Mouse (Mus musculus) embryonic facial prominence, embryonic 13.5 days (tissue): ENCODE data around the gene Asb4. TPM values are rescaled to one million over a fixed set of nuclear protein-coding genes. Genes with fewer than 3 reads are reported as not detected.

Experiments
- ATAC-seq: fragments of 200-750 bp; cut with Nextera tagmentation; 2 replicates; pipeline ENCODE4 v1.8.0; 2017; ENCODE audit warnings: low read depth; ENCODE audit not compliant: insufficient number of reproducible peaks, insufficient read depth, low FRiP score, low TSS enrichment
- H3K27ac ChIP-seq: fragments of 300-500 bp; sonication (generic); 2 replicates; pipeline ENCODE4 v1.5.1; 2015; ENCODE audit warnings: moderate library complexity, mild to moderate bottlenecking, inconsistent platforms
- H3K27me3 ChIP-seq: fragments of 300-500 bp; sonication (generic); 2 replicates; pipeline ENCODE4 v1.6.1; 2015; ENCODE audit warnings: mild to moderate bottlenecking, inconsistent platforms
- H3K36me3 ChIP-seq: fragments of 300-500 bp; sonication (generic); 2 replicates; pipeline ENCODE4 v1.6.1; 2015; ENCODE audit warnings: mild to moderate bottlenecking, inconsistent platforms
- H3K4me1 ChIP-seq: fragments of 300-500 bp; sonication (generic); 2 replicates; pipeline ENCODE4 v1.6.1; 2015; ENCODE audit warnings: inconsistent platforms
- H3K4me2 ChIP-seq: fragments of 300-500 bp; sonication (generic); 2 replicates; pipeline ENCODE4 v1.6.1; 2015; ENCODE audit warnings: moderate library complexity, mild to moderate bottlenecking, inconsistent platforms
- H3K4me3 ChIP-seq: fragments of 300-500 bp; sonication (generic); 2 replicates; pipeline ENCODE4 v1.5.1; 2015; ENCODE audit warnings: mild to moderate bottlenecking, inconsistent platforms
- H3K9ac ChIP-seq: fragments of 300-500 bp; sonication (generic); 2 replicates; pipeline ENCODE4 v1.6.1; 2015; ENCODE audit warnings: mild to moderate bottlenecking, inconsistent platforms
- H3K9me3 ChIP-seq: fragments of 300-500 bp; sonication (generic); 2 replicates; pipeline ENCODE4 v1.6.1; 2016; ENCODE audit warnings: inconsistent platforms
- WGBS: fragments of 180-500 bp; shearing (Covaris S2); methylation state at CpG from one replicate; pipeline ENCODE4 v1.1.7; 2015; ENCODE audit warnings: mixed read lengths; 5-methylcytosine and 5-hydroxymethylcytosine counted together
- polyA plus RNA-seq: library from polyadenylated mRNA; unstranded; fragments of >200 nt; fragmentation: Nextera tagmentation; extraction: Ambion mirVana; gene quantifications from 2 replicates; pipeline ENCODE4 v1.2.1, GENCODE M21; 2015

Gene Asb4
- polyA plus RNA-seq, 1 experiment from 2014 or later = 23.9 TPM

GRCm38 (mm10) chr6:5447546-5447945 lies 64.4 kb downstream of the Asb4 start:
- Histone ChIP-seq H3K4me3 (no peak overlapping the region), H3K27me3 (no peaks in the 10 kb centered on the region), H3K4me2 (no peak overlapping the region), H3K27ac (no peak overlapping the region), H3K9me3 (no peaks in the 10 kb centered on the region), H3K4me1 (peaks cover 12% of the 10 kb centered on the region; the same call in 1 of the 2 replicates), H3K36me3 (no peaks in the 10 kb centered on the region), H3K9ac (no peak overlapping the region)
- WGBS = 44% methylated on average over 6 of the region's 6 CpGs
- ATAC-seq = no peak

DNA sequence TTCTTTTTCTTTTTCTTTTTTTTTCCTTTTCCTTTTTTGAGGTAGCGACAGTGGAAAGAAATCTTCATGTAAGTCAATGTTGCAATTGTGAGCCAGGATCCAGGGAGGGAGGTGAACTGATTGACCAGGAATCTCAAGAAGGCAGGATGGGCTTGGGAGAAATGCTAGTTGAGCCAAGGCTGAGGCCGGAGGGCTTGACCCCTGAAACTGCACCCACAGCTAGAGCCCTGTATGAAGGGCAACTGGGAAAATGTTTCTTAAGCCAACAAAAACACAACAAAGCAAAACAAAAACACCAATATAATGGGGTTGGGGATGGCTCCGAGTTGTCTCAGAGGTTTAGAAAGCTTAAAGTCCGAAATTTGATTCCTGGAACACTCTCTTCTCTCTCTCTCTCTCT lies 65.2 kb downstream of the Asb4 start:
- H3K4me2 ChIP-seq = no peak overlapping the region
- no peak overlapping the region for H3K4me3 ChIP-seq
- no peak overlapping the region for H3K9ac ChIP-seq
- peaks cover 3% of the 10 kb centered on the region; the same call in 1 of the 2 replicates for H3K4me1 ChIP-seq
- no peaks in the 10 kb centered on the region for H3K9me3 ChIP-seq
- ATAC-seq = no peak
- no peaks in the 10 kb centered on the region for H3K36me3 ChIP-seq
- no peak overlapping the region for H3K27ac ChIP-seq
- 46% methylated on average over 4 of the region's 4 CpGs for WGBS
- H3K27me3 ChIP-seq = no peaks in the 10 kb centered on the region

DNA sequence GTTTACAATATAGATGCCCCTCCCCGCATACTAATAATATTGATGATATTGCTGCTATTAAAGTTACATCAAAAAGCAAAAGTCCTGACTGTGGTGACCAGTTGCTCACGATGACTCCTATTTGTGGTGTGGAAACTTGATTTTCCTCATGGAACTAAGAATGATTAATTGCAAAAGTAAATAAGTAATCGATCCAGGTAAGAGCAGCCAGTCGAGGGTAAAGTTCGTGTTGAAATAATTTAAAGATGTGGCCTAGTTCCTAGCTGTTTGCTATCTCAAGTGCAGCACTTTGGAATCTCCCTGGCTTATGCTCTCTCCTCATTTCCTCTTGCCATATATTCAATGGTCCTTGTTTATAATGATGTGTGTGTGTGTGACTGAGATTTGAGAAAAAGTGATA lies 66.7 kb downstream of the Asb4 start:
- Histone ChIP-seq H3K4me2 (no peak overlapping the region), H3K36me3 (no peaks in the 10 kb centered on the region), H3K4me3 (no peak overlapping the region), H3K4me1 (no peaks in the 10 kb centered on the region), H3K27me3 (no peaks in the 10 kb centered on the region), H3K27ac (no peak overlapping the region), H3K9me3 (no peaks in the 10 kb centered on the region), H3K9ac (no peak overlapping the region)
- no peak for ATAC-seq
- WGBS = 81% methylated on average over 5 of the region's 5 CpGs

DNA sequence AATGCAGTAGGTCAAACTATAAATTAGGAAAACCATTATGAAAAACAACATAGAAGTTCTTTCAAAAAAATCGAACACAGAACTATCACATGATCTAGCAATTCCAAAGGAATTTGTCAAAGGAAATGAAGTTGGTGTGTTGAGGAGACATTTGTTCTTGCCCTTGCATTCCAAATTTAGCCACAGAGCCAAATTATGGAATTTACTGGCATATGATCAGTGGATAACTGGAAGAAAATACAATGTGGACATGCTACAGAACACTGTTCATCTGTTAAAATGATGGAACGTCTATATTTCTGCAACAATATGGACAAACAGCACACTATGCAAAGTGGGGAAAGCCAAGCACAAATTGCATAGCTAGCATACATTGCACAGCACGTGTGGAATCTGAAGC lies 72.7 kb downstream of the Asb4 start:
- Histone ChIP-seq H3K4me2 (no peak overlapping the region), H3K27ac (no peak overlapping the region), H3K9ac (no peak overlapping the region), H3K27me3 (no peaks in the 10 kb centered on the region), H3K36me3 (no peaks in the 10 kb centered on the region), H3K4me3 (no peak overlapping the region), H3K9me3 (no peaks in the 10 kb centered on the region), H3K4me1 (no peaks in the 10 kb centered on the region)
- WGBS = 66% methylated on average over 3 of the region's 3 CpGs
- no peak for ATAC-seq

DNA sequence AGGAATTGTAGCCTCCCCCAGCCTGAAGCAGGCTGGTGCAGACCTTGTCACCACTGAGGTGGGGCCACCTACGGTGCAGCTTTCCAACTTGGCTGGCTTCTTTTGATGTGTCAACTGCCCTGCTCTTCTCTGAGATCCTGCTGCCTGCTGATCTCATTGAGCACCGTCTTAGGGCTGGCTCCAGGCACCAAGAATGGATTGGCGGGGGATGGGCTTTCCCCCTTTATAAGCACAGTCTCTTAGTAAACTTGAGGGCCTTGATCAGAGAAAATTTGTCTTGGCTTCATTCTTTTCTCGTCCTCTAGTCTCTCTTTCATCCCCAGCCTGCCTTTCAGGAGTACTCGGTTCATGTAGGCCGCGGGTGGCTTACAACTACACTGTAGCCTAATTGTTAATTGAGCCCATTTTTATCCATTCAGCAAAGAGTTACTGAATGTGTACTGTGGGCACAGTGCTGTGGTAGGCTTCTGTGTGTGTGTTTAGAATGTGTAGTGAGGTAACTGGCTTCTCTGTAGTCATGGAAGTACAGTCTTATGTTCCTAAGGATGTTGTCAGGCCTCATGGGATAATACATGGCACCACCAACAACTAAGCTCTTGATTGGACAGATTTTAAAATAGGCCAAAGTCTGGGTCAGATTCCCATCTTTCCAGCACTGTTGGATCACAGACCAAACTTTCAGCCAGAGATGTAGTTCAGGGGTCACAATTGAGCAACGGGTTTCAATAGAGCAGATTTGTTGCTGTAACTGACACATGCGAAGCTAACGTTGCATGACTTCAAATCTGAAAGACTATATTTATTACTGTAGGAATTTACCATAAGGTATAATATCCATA lies 87.5 kb downstream of the Asb4 start:
- no peak overlapping the region for H3K27ac ChIP-seq
- H3K4me2 ChIP-seq = no peak overlapping the region
- no peak for ATAC-seq
- 79% methylated on average over 10 of the region's 10 CpGs for WGBS
- H3K27me3 ChIP-seq = no peaks in the 10 kb centered on the region
- no peak overlapping the region for H3K4me3 ChIP-seq
- H3K4me1 ChIP-seq = no peaks in the 10 kb centered on the region
- H3K9ac ChIP-seq = no peak overlapping the region
- H3K9me3 ChIP-seq = no peaks in the 10 kb centered on the region
- H3K36me3 ChIP-seq = no peaks in the 10 kb centered on the region

GRCm38 (mm10) chr6:5472692-5473091 lies 89.5 kb downstream of the Asb4 start:
- H3K4me3 ChIP-seq = no peak overlapping the region
- no peaks in the 10 kb centered on the region for H3K27me3 ChIP-seq
- H3K27ac ChIP-seq = no peak overlapping the region
- H3K9me3 ChIP-seq = no peaks in the 10 kb centered on the region
- H3K4me1 ChIP-seq = no peaks in the 10 kb centered on the region
- no peak for ATAC-seq
- no peaks in the 10 kb centered on the region for H3K36me3 ChIP-seq
- H3K9ac ChIP-seq = no peak overlapping the region
- 88% methylated on average over 2 of the region's 2 CpGs for WGBS
- no peak overlapping the region for H3K4me2 ChIP-seq

DNA sequence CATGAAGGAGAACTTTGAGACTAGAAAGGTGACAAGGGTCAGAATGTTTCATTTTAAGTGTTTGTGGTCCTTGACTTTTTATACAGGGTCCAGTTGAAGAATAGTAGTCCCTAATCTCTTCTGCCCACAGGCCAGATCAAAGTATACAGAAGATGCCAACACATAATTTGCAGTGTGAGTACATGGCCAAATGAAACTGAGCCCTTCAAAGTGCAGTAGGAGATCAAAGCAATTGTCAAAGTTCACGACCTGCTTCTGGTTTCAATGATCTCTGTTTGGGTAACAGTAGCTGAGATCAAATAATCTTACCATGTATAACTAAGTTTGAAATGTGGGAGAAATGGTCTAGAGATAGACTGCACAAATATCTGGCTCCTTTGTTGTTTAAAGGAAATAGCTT lies 90.8 kb downstream of the Asb4 start:
- Histone ChIP-seq H3K9ac (no peak overlapping the region), H3K4me1 (no peaks in the 10 kb centered on the region), H3K27ac (no peak overlapping the region), H3K27me3 (no peaks in the 10 kb centered on the region), H3K4me3 (no peak overlapping the region), H3K36me3 (no peaks in the 10 kb centered on the region), H3K4me2 (no peak overlapping the region), H3K9me3 (no peaks in the 10 kb centered on the region)
- no peak for ATAC-seq
- WGBS = 35% methylated on average over 1 of the region's 1 CpGs

- no peak overlapping the region for H3K4me3 ChIP-seq
- no peaks in the 10 kb centered on the region for H3K9me3 ChIP-seq
- no peaks in the 10 kb centered on the region for H3K36me3 ChIP-seq
- WGBS = 87% methylated on average over 2 of the region's 2 CpGs
- H3K4me2 ChIP-seq = no peak overlapping the region
- H3K27me3 ChIP-seq = no peaks in the 10 kb centered on the region
- no peak for ATAC-seq
- no peak overlapping the region for H3K27ac ChIP-seq
- H3K9ac ChIP-seq = no peak overlapping the region
- no peaks in the 10 kb centered on the region for H3K4me1 ChIP-seq
These were observed 97.9 kb downstream of the Asb4 start for GRCm38 (mm10) chr6:5481066-5481465.

GRCm38 (mm10) chr6:5482270-5482783 lies 99.1 kb downstream of the Asb4 start:
- no peak overlapping the region for H3K27ac ChIP-seq
- 50% methylated on average over 3 of the region's 3 CpGs for WGBS
- no peak for ATAC-seq

More at GRCm38 (mm10) chr6:5482270-5482783, 99.1 kb downstream of the Asb4 start:
- H3K27me3 ChIP-seq = no peaks in the 10 kb centered on the region
- H3K9ac ChIP-seq = no peak overlapping the region
- no peak overlapping the region for H3K4me2 ChIP-seq
- peaks cover 5% of the 10 kb centered on the region; the same call in 1 of the 2 replicates for H3K36me3 ChIP-seq
- no peak overlapping the region for H3K4me3 ChIP-seq
- no peaks in the 10 kb centered on the region for H3K4me1 ChIP-seq
- no peaks in the 10 kb centered on the region for H3K9me3 ChIP-seq

Other genes with a start within 250 kb of the Asb4 start
- 1.3 and 1.6 TPM in 2 replicates for gene Pon1, start 189.4 kb upstream of the Asb4 start, polyA plus RNA-seq
- gene Pon3, start 127.1 kb upstream of the Asb4 start, polyA plus RNA-seq = 7.1 and 7.9 TPM in 2 replicates
- 26.9 and 27.5 TPM in 2 replicates for gene Pon2, start 84.9 kb upstream of the Asb4 start, polyA plus RNA-seq
- 2.4 and 2.9 TPM in 2 replicates for gene Pdk4, start 112.9 kb downstream of the Asb4 start, polyA plus RNA-seq